Comparison of ENCODE assay signal across 25 mouse cellular contexts in the genomic region with DNA sequence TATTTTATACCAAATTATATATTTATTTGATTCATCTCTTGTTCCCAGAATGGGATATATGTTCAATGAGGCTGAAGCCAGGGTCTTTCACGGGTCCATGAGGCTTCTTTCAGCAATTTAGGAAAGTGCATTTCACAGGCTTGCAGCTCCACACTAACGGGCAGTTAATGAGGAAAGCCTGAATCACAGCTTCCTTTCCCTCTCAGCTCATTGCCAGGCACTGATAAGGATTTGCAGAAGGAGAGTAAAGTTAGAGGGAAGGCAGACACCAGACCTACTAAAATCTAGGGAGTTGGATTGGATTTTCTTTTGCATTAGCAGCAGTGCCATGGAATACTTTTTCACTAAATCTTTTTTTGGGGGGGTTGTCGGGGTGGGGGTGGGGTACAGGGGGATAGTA.
A peak's percentile ranks its signal among the peaks of the same experiment; 100 is the strongest.
DNase-seq lines count a peak whose midpoint lies in the region; ATAC-seq and TF ChIP-seq lines count a peak whose summit lies in the region.
"Had no signal": no experiment of that assay in that cellular context is flagged by ENCODE, and none has a peak within 500 bp of the region (broad histone marks: within the 10 kb centered on the region; RNA-seq: fewer than 3 reads in every experiment).

No protein-coding gene starts in this region.

- H3K36me3 ChIP-seq in heart, embryonic 11.5 days (ENCODE audit: control insufficient read depth, insufficient read depth, low read length), result no peaks in the 10 kb centered on the region
- peaks cover 2% of the 10 kb centered on the region for H3K36me3 ChIP-seq in heart, adult 2 months (ENCODE audit: control insufficient read depth, insufficient read depth, low read length)
- H3K36me3 ChIP-seq in heart, embryonic 15.5 days, result no peaks in the 10 kb centered on the region
- H3K36me3 ChIP-seq: embryonic facial prominence, embryonic 12.5 days; embryonic facial prominence, embryonic 15.5 days; hindbrain, embryonic 12.5 days; hindbrain, embryonic 15.5 days; intestine, embryonic 15.5 days; kidney, embryonic 15.5 days had no signal

- peaks cover 15% of the 10 kb centered on the region for H3K4me1 ChIP-seq in heart, embryonic 11.5 days (ENCODE audit: control insufficient read depth, insufficient read depth, low read length)
- no peaks in the 10 kb centered on the region; the same call in 1 of the 2 replicates for H3K4me1 ChIP-seq in heart, adult 2 months (ENCODE audit: control insufficient read depth, insufficient read depth, low read length)
- H3K4me1 ChIP-seq in heart, embryonic 15.5 days (replicated peaks), result peaks cover 27% of the 10 kb centered on the region
- H3K4me1 ChIP-seq: embryonic facial prominence, embryonic 12.5 days; intestine, embryonic 15.5 days had no signal

- H3K79me2 ChIP-seq in heart, adult 2 months (replicated peaks; ENCODE audit: control insufficient read depth, insufficient read depth, low read length), result peaks cover 2% of the 10 kb centered on the region; the same call in 1 of the 2 replicates

- no peak for TF ChIP-seq CTCF in heart, adult 2 months (IDR thresholded peaks at IDR 0.05)

- intact Hi-C loops in heart, adult 2 months (cut with DNase I), result loop anchor here (5.0 kb wide), 1 partner anchor 79 kb away; no protein-coding TSS in a partner anchor

- no peak overlapping the region for H3K4me2 ChIP-seq in heart, embryonic 11.5 days
- H3K4me2 ChIP-seq in heart, embryonic 15.5 days, result no peak overlapping the region
- H3K4me2 ChIP-seq: embryonic facial prominence, embryonic 12.5 days; embryonic facial prominence, embryonic 15.5 days; forebrain, embryonic 15.5 days; hindbrain, embryonic 12.5 days; hindbrain, embryonic 15.5 days; intestine, embryonic 15.5 days; kidney, embryonic 15.5 days had no signal

- TF ChIP-seq EP300 in heart, adult 2 months (IDR thresholded peaks at IDR 0.05; ENCODE audit: insufficient read depth, low read depth, low read length), result no peak

- no peak for DNase-seq in heart, adult 2 months
- DNase-seq in heart, postnatal 4 days, result no peak
- DNase-seq in 416B (ENCODE audit: low read depth) (peak; percentile 71), MN1 (ENCODE audit: low spot score) (peak; percentile 49)
- no peak for DNase-seq in left cerebral cortex, adult 8-10 months (ENCODE audit: low spot score in 2 of 2)
- DNase-seq: adrenal gland, postnatal 10 days; adrenal gland, postnatal 36 days; cerebellum, adult 11 months; cerebellum, adult 2 months; cerebellum, adult 9-11 months; cerebellum, postnatal 25 days; gastrocnemius, postnatal 25 days; kidney, adult 11 months; kidney, adult 8-10 months had no signal

- ATAC-seq in heart, embryonic 11.5 days (replicated peaks; ENCODE audit: insufficient number of reproducible peaks, low FRiP score, low TSS enrichment), result no peak
- no peak for ATAC-seq in heart, embryonic 15.5 days (replicated peaks; ENCODE audit: insufficient number of reproducible peaks, insufficient read depth, low FRiP score, low read depth)
- ATAC-seq: CD4-positive, CD25-positive, alpha-beta regulatory T cell, adult 4 months; forebrain, embryonic 15.5 days; intestine, embryonic 15.5 days; Patski had no signal

- no peak overlapping the region for H3K4me3 ChIP-seq in heart, embryonic 11.5 days (ENCODE audit: low read depth, low read length)
- no peak overlapping the region for H3K4me3 ChIP-seq in heart, adult 2 months
- H3K4me3 ChIP-seq in heart, embryonic 15.5 days, result no peak overlapping the region
- H3K4me3 ChIP-seq: embryonic facial prominence, embryonic 12.5 days; embryonic facial prominence, embryonic 15.5 days; forebrain, embryonic 15.5 days; hindbrain, embryonic 12.5 days; hindbrain, embryonic 15.5 days; intestine, embryonic 15.5 days; kidney, embryonic 15.5 days had no signal

- H3K9me3 ChIP-seq in heart, embryonic 11.5 days (replicated peaks; ENCODE audit: control insufficient read depth, low read length), result no peaks in the 10 kb centered on the region; the same call in 1 of the 2 replicates
- H3K9me3 ChIP-seq in heart, embryonic 15.5 days (replicated peaks), result no peaks in the 10 kb centered on the region
- H3K9me3 ChIP-seq: embryonic facial prominence, embryonic 12.5 days; embryonic facial prominence, embryonic 15.5 days; forebrain, embryonic 15.5 days; hindbrain, embryonic 12.5 days; hindbrain, embryonic 15.5 days; intestine, embryonic 15.5 days; kidney, embryonic 15.5 days had no signal

- no peak for TF ChIP-seq POLR2A in heart, adult 2 months (IDR thresholded peaks at IDR 0.05; ENCODE audit: insufficient read depth, low read depth, low read length)

- H3K27me3 ChIP-seq in heart, embryonic 11.5 days (ENCODE audit: control insufficient read depth, insufficient read depth, low read length), result no peaks in the 10 kb centered on the region
- no peaks in the 10 kb centered on the region for H3K27me3 ChIP-seq in heart, adult 2 months (ENCODE audit: control insufficient read depth, insufficient read depth, low read length)
- no peaks in the 10 kb centered on the region for H3K27me3 ChIP-seq in heart, embryonic 15.5 days
- H3K27me3 ChIP-seq: embryonic facial prominence, embryonic 12.5 days; embryonic facial prominence, embryonic 15.5 days; forebrain, embryonic 15.5 days; hindbrain, embryonic 12.5 days; hindbrain, embryonic 15.5 days; intestine, embryonic 15.5 days; kidney, embryonic 15.5 days; Patski had no signal

- WGBS in heart, embryonic 11.5 days (ENCODE audit: insufficient replicate concordance), result 27% methylated on average over 3 of the region's 3 CpGs
- 30% methylated on average over 3 of the region's 3 CpGs for WGBS in heart, adult 2 months
- WGBS in heart, embryonic 15.5 days, result 31% methylated on average over 3 of the region's 3 CpGs

- H3K9ac ChIP-seq in heart, embryonic 11.5 days (ENCODE audit: low read depth, low read length), result 0 out of 2 replicates have a peak overlapping the region, but pooled peaks have one; percentile 5
- H3K9ac ChIP-seq in heart, adult 2 months (ENCODE audit: low read depth, low read length), result no peak overlapping the region
- H3K9ac ChIP-seq in heart, embryonic 15.5 days, result no peak overlapping the region
- H3K9ac ChIP-seq: embryonic facial prominence, embryonic 12.5 days; embryonic facial prominence, embryonic 15.5 days; forebrain, embryonic 15.5 days; hindbrain, embryonic 12.5 days; hindbrain, embryonic 15.5 days; intestine, embryonic 15.5 days; kidney, embryonic 15.5 days had no signal

- H3K27ac ChIP-seq in heart, embryonic 11.5 days (ENCODE audit: low read depth, low read length), result no peak overlapping the region
- H3K27ac ChIP-seq in heart, adult 2 months, result no peak overlapping the region
- peak overlapping the region; percentile 33; the same call in 1 of the 2 replicates for H3K27ac ChIP-seq in heart, embryonic 15.5 days
- H3K27ac ChIP-seq: embryonic facial prominence, embryonic 12.5 days; embryonic facial prominence, embryonic 15.5 days; forebrain, embryonic 15.5 days; hindbrain, embryonic 12.5 days; hindbrain, embryonic 15.5 days; intestine, embryonic 15.5 days; kidney, embryonic 15.5 days had no signal

Comparison
In these comparisons a context has a peak if more than half of its experiments do, and no peak if none do; other contexts are left out.
1. DNase-seq: peak in 416B (single experiment) and MN1 (single experiment); none in heart, adult 2 months (0 of 2), heart, postnatal 4 days (single experiment) and left cerebral cortex, adult 8-10 months (0 of 2).